Mouse (Mus musculus) left cerebral cortex, adult 8-10 months (tissue): Measurements from ENCODE around the gene Cyth3. TPM values are rescaled to one million over a fixed set of nuclear protein-coding genes. Genes with fewer than 3 reads are reported as not detected.
A peak's percentile ranks its signal among the peaks of the same experiment; 100 is the strongest.

ENCODE experiments used
- DNase-seq, 2 experiments: peaks; one replicate each; pipeline ENCODE4 v3.0.0; 2022; ENCODE audit warnings: low spot score in 2 of 2
- total RNA-seq, 4 experiments: library from RNA; stranded (reverse); gene quantifications; 2 replicates each; pipeline ENCODE4 v1.2.4; 2022

The Cyth3 gene
- total RNA-seq: 10 to 100 TPM; 29.9 to 37.5 (median 32.7) TPM

DNA sequence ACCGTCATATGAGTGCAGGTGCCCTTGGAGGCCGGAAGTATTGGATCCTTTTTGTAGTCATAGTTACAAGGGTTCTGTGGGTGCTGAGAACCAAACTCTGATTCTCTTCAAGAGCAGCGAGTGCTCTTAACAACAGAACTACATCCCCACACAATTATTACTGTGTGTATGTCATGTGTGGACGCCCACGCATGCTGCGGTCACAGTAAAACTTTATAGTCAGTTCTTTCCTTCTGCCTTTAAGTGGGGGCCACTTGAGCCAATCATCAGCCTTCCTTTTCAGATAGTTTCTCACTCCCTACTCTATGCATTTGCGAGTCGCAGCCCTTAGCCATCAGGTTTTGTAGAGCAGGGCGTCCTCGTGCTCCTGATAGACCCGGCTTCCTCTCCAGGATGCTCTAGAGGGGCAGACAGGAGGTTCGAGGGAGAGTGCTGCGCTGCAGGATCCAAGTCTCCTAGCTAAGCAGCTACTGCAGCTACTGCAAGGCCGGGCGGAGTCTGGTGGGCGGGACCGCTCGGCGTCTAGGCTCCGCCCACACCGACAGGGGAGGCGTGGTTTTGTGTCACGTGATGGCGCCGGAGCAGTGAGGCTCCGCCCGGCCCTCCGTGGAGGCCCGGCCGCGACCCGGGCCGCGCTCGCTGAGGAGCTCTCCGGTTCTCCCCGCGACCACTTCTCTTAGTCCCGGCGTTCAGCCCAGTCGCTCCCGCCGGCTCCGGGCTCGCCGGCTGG is at the start of gene Cyth3:
Gene Cyth3, plus strand, starts transcription at position 555 of the 730 bp plus-strand sequence.
- peak; percentile 88 to 93 for DNase-seq

DNA sequence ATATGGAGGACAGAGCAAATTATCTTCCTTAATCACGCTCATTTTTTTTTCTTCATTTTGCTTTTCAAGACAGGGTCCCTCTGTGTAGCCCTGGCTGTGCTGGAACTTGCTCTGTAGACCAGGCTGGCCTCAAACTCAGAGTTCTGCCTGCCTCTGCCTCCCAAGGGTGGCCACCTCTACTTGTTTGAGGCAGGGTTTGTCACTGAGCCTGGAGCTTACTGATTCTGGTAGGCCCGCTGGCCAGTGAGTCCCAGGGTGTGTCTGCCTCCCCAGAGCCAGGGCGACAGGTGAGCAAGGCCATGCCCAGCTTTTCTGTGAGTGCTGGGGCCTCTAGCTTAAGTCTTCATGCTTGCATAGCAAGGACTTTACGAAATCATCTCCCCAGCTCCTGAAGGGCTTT is 49.2 kb upstream of the Cyth3 start:
- no peak for DNase-seq

DNA sequence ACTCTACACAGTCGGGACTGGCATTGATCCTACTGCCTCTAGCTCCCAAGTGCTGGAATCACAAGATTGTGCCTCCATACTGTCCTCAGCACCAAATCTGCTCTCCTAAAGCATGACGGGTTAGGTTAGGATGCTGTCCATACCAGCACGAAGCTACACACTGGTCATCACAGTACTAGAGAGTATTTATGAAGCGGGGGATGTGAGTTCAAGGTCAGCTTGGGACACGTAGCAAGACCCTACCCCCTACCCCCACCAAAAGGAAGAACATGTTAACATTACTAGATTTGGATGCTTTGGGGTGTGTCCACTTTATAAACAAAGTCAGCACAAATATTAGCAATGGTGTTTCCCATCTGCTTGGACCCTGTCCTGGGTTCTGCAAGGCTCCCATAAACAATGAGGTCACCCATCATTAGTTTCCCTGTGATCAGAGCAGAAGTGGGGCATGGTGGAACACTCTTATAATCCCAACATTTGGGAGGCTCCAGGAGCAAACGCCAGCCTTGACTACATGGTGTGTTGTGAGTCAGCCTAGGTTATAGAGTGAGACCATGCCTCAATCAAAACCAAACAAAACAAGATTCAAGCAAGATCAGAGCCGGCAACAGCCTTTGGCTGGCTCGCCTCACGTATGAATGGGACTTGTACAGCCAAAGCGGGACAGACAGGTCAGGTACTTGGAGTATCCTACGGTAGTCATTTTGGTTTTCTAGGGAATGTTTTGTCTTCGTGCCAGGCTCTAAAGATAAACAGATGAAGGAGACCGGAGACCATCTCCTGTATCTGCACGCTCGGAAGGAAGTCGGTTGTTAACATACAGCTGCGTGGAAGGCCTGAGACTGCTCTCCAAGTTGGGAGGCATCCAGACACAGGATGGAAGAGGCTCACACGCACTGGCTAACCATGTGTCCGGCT is 47.7 kb upstream of the Cyth3 start:
- DNase-seq: no peak

DNA sequence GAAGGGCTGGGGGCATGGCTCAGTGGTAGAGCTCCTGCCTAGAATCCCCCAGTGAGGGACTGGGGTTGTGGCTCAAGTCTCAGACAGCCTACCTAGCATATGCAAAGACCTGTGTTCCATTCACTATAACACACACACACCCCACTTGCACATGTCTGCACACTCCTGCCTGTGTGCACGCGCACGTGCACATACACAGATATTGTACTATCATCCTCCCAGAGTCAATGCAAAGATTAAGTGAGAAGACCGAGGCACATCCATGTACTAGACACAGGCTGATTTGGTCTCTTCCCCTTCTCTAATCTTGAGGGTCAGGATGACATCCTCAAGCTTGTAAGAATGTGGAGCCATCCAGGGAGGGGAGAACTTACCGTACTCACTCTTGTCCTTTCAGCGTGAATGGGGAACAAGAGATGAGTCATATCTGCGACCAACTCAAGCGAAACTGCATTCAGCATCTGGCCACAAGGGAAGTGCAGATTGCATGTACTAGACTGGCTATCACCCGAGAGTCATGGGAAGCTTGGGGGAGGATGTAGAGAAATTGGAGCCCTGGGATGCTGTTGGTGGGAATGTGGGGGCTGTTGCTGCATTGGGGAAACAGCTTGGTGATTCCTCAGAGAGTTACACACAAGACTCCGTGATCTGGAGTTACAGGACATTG is 42.6 kb upstream of the Cyth3 start:
- DNase-seq: peak in 1 of 2 experiments; percentile 56

DNA sequence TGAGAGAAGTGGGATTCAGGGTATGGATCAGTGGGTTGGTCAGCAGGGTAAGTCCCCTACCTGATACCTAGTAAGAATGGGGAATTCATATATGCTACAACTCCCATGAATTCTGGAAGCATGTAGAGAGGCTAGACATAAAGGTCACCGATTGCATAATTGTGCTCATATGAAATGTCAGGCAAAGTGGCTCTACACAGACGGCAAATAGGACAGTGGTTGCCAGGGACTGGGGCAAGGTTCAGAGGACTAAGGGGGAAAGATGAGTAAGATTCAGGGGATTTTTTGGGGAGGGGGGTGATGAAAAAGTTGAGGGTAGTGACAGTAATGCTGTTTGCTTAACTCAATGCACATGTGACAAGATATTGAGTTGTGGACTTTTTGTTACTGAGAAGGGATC is 41.3 kb upstream of the Cyth3 start:
- no peak for DNase-seq

DNA sequence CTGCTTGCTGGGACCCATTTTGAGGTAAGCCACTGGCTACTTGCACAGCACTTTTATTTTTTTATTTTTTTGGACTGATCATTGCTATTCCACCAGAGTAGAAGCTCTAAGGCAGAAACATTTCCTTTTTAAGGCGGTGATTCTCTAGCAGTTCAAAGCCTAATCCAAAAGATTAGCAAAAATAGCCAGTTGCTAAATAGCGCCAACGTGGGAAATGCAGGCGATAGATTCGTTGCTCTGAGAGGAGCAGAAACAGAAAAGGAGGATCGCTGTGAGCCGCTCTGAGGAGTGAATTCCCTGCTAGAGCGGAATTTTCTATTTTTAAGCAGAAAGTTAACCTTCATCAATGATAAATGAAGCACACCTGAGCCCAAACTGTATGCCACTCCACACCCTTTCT is 40.4 kb upstream of the Cyth3 start:
- no peak for DNase-seq

DNA sequence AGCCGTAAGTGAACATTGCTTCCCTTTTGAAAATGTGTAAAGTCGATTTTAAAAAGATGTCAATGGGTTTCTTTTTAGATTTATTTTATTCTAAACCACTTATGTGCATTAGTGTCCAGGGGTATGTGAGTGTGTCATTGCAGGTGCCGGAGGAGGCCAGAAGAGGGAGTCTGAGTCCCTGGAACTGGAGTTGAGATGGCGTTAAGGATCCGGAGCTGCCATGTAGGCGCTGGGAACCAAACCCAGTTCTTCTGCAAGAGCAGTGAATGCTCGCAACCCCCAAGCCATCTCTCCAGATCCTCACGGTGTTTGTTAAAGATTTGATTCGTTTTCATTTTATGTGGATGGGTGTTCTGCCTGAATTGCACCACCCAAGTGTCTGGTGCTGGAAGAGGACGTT is 39.2 kb upstream of the Cyth3 start:
- no peak for DNase-seq

DNA sequence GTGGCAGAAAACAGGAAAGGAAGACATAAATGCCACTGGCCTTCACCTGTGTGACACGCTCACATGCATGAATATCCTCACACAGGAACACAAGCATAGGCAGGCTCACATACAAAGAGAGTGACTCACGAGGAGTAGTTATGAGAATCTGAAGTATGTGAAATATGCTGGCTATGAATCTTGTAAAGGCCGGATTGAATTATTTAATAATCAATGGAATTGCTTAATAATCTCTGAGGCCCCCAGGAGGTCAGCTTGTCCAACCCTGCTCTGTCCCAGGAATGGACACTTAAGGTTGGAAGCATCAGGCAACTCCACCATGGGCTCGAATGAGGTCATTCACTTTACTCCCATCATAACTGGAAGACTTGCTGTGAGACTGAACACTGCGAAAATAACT is 37.3 kb upstream of the Cyth3 start:
- no peak for DNase-seq

DNA sequence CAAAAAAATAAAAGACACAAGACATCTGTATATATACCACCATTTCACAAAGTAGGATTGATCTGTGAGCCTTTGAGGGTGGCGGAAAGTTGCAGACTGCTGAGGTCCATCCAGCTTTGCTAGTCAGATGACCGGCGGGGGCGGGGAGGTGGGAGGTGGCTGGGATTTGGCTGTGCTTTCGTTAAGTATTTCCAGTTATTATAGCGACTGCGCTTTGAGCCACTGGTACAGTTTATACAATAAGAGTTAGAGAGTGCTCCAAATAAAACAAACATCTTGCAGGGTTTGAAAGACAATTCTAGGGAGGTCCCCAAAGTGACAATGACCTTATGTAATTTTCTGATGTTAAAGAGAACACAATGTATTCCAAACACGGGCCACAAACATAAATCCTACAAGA is 35.9 kb upstream of the Cyth3 start:
- no peak for DNase-seq

DNA sequence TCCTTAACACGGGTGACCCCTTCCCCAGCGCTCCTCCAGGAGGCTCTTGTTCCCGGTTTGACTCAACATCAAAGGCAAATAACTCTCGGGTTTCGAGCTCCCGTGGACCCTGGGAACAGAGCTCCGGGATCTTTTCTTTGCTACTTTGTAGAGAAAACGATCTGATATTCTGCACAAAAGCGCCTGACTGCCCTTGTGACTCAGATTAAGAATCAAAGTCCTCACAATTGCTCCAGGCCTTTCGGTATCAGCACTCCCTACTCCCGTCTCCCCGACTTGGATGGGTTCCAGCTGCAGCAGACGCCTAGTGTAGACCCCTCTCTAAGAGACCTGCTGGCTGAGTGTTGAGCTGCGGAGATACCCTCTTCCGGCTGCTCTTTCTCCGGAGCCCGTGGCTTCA is 33.1 kb upstream of the Cyth3 start:
- DNase-seq: no peak

DNA sequence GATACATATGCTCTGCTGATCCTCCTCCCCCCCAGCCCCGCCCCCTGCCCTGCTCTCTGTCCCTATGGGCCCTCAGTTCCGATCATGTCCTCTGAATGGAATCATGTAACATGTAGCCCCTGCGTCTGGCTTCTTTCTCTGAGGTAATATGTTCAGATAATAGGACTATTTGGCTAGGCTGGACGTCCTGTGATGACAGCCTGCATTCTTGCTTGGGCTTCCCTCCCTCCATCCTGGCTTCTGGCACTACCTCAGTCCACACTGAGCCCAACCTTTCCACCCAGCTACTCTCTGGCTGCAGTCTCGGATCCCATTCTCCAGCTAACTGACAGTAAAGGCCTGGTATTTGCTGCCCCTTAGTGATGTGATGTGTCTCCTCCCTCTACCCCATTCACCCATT is 29.3 kb upstream of the Cyth3 start:
- DNase-seq: no peak

DNA sequence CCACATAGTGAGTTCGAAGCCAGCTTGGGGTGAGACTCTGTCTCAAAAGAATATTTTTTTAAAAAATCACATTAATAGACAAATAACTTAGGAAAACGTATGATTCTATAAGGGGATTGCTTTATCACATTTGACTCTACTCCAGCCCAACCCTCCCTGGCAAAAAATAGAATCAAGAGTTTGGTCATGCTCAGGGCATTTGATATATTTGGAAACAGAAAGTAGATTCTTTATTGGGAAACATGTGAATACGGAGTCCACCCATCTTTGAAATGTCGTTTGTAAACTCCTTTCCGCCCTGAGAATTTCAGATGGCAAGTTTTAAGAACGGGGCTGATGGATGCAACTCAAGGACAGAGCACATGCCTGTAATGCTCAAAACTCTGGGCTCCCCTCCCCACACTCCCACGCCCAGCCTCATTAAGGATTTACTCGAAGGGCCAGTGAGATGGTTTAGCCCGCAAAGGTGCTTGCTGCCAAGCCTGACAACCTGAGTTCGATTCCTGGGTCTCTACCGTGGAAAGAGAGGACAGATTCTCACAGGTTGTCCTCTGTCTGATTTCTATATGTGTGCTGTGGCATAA is 28.6 kb upstream of the Cyth3 start:
- no peak for DNase-seq

DNA sequence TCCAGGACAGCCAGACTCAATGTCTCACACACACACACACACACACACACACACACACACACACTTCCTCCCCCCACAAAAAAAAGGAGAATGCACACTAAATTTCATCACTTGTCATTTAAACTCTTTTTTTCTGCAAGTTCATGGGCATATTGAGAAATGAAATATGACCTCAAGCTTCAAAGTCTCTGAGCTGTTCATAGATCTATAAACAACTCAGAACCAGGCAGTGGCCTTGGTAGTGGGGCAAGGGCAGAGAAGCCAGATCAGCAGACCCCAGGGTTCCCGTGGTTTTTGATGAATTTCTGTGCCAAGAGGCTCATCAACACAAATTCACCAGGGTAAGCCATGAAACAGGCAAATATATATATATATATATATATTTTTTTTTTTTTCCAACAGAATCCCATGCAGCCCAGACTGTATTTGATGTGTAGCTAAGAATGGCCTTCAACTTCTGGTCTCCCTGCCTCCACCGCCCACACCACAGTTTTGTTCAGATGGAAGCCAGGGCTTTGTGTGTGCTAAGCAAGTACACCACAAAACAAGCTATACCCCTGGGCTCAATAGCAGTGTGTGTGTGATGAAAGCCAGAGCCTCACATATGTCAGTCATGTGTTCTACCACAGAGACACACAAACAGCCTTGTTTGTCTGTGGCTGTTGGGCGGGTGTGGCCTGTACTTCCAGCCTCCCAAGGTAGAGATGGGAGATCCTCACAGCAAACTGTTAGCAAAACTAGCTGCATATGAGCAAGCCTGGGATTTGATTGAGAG is 27.8 kb upstream of the Cyth3 start:
- DNase-seq: no peak

DNA sequence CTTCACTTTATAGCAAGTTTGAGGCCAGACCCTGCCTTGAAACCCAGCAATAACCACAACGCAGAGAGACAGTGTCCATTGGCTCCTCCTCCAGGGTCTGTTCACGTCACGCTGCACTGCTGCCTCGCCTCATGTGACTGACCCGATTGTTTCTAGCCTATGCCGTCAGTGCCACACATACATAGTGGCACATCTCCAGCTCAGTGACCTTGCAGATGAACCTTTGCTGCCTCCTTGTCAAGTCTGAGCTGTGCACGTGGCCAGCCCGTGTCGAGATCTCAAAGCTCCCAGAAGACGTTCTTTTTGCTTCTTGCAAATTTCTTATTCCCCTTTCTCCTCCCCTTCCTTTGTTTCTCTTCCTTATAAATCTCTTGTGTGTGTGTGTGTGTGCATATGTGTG is 20.2 kb upstream of the Cyth3 start:
- no peak for DNase-seq

DNA sequence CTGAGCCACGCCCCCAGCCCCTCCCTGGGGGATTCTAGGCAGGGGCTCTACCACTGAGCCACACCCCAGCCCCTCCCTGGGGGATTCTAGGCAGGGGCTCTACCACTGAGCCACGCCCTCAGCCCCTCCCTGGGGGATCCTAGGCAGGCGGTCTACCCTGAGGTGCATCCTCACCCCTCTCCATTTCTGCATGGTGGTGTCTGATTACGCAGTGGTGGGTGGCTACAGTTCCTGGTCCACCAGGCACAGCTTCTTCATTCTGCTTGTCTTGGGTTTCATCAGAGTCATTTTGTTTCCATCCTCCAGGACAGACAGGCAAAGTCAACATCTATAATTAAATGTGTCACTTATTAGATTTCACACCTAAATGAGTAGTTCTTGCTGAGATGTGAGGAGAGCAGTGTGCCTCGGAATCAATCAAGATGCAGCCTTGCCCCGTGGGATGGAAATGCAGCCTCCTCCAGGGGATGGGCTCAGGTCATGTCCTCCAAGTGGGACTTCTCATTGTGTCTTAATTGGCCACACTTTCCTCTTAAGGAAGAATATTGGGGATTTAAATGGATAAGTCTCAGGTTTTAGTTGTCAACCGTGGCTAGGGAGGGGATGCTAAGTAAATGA is 18.0 kb upstream of the Cyth3 start:
- no peak for DNase-seq

DNA sequence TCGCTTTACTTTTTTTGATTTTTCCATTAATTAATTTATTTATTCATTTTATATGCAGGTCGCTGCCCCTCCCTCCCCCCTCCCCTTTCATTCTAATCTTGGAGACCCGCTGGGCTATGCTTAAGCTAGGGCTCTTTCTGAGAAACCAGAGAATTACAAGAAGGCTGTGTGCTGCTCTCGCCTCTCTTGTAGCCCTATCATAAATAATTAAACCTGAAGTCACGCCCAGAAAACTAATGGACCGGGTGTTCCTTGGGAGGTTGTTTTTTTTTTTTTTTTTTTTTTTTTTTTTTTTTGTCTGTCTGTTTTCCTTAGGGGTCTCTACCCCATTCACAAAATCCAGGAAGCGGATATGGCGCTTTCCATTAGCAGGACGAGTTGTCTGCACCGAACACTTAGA is 15.5 kb upstream of the Cyth3 start:
- DNase-seq: no peak

DNA sequence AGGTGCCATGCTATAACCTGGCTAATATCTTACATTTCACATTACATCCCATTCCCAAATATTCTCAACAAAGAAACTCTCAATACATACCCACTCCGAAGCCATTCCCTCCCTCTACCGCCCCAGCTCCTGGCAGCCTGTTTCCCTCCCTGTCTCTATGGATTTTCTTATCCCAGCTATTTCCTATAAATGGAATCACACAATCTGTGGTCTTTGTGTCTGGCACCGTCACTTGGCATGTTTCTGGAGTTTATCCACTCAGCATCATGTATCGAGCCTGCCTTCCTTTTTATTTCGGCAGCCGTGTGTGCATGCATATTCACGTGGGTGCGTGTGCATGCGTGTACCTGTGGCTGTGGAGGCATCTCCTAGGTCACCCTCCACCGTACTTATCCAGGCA is 14.1 kb upstream of the Cyth3 start:
- DNase-seq: peak in 1 of 2 experiments; percentile 51

DNA sequence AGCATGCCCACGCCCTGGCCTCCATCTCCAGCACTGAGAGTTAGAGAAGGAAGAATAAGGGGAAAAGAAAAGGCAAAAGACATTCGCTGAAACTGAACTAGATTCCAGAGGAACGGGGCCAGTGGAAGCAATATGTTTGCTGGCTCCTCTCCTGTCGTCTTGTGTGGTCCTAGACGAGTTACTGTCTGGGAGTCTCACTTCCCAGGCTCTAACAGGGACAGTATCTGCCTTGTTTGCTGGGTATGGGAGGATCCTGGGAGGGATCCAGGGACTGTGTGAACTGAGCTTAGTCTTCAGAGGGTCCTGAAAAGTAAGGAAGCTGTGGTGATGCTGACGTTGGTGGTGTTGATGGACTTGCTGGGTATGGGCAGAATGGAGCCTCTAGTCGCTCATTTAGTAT is 10.3 kb upstream of the Cyth3 start:
- no peak for DNase-seq

DNA sequence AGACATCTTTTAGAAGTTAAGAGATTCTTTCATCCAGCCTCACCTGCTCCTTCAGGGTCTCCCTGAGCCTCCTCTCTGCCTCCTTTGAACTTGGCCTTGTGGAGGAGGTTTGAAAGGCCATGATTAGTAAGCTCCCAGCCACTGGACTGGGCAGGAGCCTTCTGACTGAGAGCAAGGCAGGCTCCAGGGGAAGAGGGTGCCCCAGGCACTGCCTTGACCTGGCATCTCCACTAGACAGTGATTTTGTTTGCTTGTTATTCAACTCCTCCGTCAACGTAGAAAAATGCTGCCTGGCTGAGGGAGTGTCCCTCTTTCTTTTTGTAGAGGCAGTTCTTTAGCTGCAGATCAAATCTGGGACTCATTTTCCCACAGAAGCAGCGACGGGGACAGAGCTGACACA is 9.0 kb upstream of the Cyth3 start:
- DNase-seq: no peak

DNA sequence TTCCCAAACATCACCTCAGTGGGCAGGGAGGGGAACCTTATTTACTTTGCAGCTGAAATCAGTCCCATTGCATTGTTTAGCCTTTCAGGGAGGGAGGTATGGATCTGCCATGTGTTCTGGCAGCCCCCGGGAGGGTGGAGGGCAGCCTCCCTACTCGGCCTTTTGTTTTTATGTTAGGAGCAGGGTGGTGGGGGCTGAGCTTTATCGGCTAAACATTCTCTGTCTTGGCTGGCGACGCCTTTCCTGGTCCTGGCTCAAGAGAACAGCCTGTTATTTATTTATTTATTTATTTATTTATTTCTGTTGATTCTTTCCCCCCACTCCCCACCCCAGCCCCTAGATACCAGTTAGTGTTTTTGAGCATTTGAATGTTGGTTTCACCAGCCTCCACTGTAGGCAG is 7.7 kb upstream of the Cyth3 start:
- DNase-seq: no peak

DNA sequence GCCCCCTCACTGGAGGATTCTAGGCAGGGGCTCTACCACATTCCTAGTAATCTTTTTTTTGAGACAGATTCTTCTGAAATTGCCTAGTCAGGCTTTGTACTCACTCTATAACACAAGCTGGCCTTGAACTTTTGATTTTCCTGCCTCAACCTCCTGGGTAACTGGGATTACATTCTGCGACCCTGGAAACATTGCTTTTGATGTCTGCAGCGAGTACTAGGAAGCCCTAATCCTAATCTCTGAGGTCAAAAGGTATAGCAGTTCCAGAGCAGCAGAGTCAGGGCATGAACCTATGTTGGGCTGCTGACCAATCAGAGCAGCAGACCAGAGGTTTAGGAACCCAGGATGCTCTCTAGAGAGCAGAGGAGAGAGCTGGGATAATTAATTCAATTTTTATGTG is 6.9 kb upstream of the Cyth3 start:
- no peak for DNase-seq
